8 mouse cellular contexts compared by ENCODE assay signal in genomic region chr5:134552110-134552972, GRCm38 (mm10). TPM values are rescaled to one million over a fixed set of nuclear protein-coding genes. Genes with fewer than 3 reads are reported as not detected.
DNase-seq lines count a peak whose midpoint lies in the region; ATAC-seq and TF ChIP-seq lines count a peak whose summit lies in the region.

Clip2 (minus strand) TSS chr5:134552434.

- dilution Hi-C loops in CH12.LX (cut with MboI; ENCODE audit: extremely low pct_ligation_motif_present, extremely low pct_unique_long_range_greater_than_20kb, low sequenced_read_pairs), result no loop called here

- H3K4me2 ChIP-seq in CH12.LX (ENCODE audit: insufficient read depth, low read depth, poor library complexity, severe bottlenecking), result peak within 1 kb of the TSS; percentile 80
- peak within 1 kb of the TSS; percentile 89 for H3K4me2 ChIP-seq in forebrain, embryonic 13.5 days
- H3K4me2 ChIP-seq in liver, postnatal 0 days (ENCODE audit: low read depth, low read length), result peak within 1 kb of the TSS; percentile 95
- peak within 1 kb of the TSS; percentile 72 for H3K4me2 ChIP-seq in neural tube, embryonic 14.5 days (ENCODE audit: low read depth, low read length)

- intact Hi-C loops in heart, postnatal 10 days (cut with DNase I), result no loop called here

- H3K9me3 ChIP-seq in CH12.LX (replicated peaks; ENCODE audit: low read length), result no peaks in the 10 kb centered on the region
- no peaks in the 10 kb centered on the region for H3K9me3 ChIP-seq in forebrain, embryonic 13.5 days (replicated peaks)
- no peaks in the 10 kb centered on the region for H3K9me3 ChIP-seq in liver, postnatal 0 days (ENCODE audit: low read length)
- no peaks in the 10 kb centered on the region for H3K9me3 ChIP-seq in neural tube, embryonic 14.5 days (ENCODE audit: control insufficient read depth, low read length)

- peaks cover 6 to 38% of the 10 kb centered on the region in 2 experiments for H3K4me1 ChIP-seq in CH12.LX (ENCODE audit: control insufficient read depth in 1 of 2, insufficient read depth in 2 of 2)
- H3K4me1 ChIP-seq in forebrain, embryonic 13.5 days, result peaks cover 62% of the 10 kb centered on the region
- H3K4me1 ChIP-seq in liver, postnatal 0 days (ENCODE audit: insufficient read depth), result peaks cover 24% of the 10 kb centered on the region
- H3K4me1 ChIP-seq in neural tube, embryonic 14.5 days (ENCODE audit: control insufficient read depth, insufficient read depth, low read length), result peaks cover 33% of the 10 kb centered on the region

- peak within 1 kb of the TSS; percentile 70 to 90 (median 79) for H3K4me3 ChIP-seq in CH12.LX (replicated peaks in 1 of 3; ENCODE audit: low read depth in 2 of 3, low read length in 2 of 3, poor library complexity in 1 of 3)
- peak within 1 kb of the TSS; percentile 92 for H3K4me3 ChIP-seq in forebrain, embryonic 13.5 days
- peak within 1 kb of the TSS; percentile 69 for H3K4me3 ChIP-seq in liver, postnatal 0 days (ENCODE audit: low read depth, low read length)
- peak within 1 kb of the TSS; percentile 89 for H3K4me3 ChIP-seq in neural tube, embryonic 14.5 days (ENCODE audit: low read depth, low read length)

- peak; percentile 45; the same call in 1 of the 2 replicates for TF ChIP-seq POLR2A in CH12.LX (IDR thresholded peaks at IDR 0.05; ENCODE audit: low read depth, low read length)

- WGBS in forebrain, embryonic 13.5 days, result 1% methylated on average over 61 of the region's 61 CpGs
- 3% methylated on average over 59 of the region's 61 CpGs for WGBS in large intestine, adult 2 months
- WGBS in liver, postnatal 0 days (ENCODE audit: insufficient replicate concordance), result 2% methylated on average over 57 of the region's 61 CpGs
- under 1% methylated on average over 49 of the region's 61 CpGs for WGBS in neural tube, embryonic 14.5 days

- H3K79me2 ChIP-seq in CH12.LX (replicated peaks; ENCODE audit: control insufficient read depth, extremely low read depth, insufficient read depth, poor library complexity, severe bottlenecking), result no peaks in the 10 kb centered on the region

- H3K9ac ChIP-seq in CH12.LX (ENCODE audit: insufficient read depth, low read depth), result peak within 1 kb of the TSS; percentile 54
- H3K9ac ChIP-seq in forebrain, embryonic 13.5 days, result peak within 1 kb of the TSS; percentile 94
- H3K9ac ChIP-seq in liver, postnatal 0 days (replicated peaks), result peak within 1 kb of the TSS; percentile 73
- peak within 1 kb of the TSS; percentile 97 for H3K9ac ChIP-seq in neural tube, embryonic 14.5 days (replicated peaks; ENCODE audit: low read depth, low read length)

- in situ Hi-C loops in CH12.LX (cut with MboI; ENCODE audit: low pct_ligation_motif_present, low pct_unique_long_range_greater_than_20kb, low sequenced_read_pairs), result loop anchor here (5.0 kb wide), 1 partner anchor 45 kb away; no protein-coding TSS in a partner anchor

- 0 out of 4 replicates have a peak, but pooled peaks of 1 of the 2 experiments have one; percentile 27 for TF ChIP-seq CTCF in CH12.LX (conservative IDR thresholded peaks at IDR 0.05 in 1 of 2, IDR thresholded peaks at IDR 0.05 in 1 of 2; ENCODE audit: low read depth in 2 of 2, low read length in 2 of 2)
- peak; percentile 21; the same call in 1 of the 2 replicates for TF ChIP-seq CTCF in liver, postnatal 0 days (IDR thresholded peaks at IDR 0.05; ENCODE audit: low read depth)

- H3K36me3 ChIP-seq in CH12.LX (replicated peaks in 1 of 2; ENCODE audit: control insufficient read depth in 1 of 2, insufficient read depth in 1 of 2, low read length in 1 of 2), result peaks cover 0 to 4% of the 10 kb centered on the region in 2 experiments
- no peaks in the 10 kb centered on the region for H3K36me3 ChIP-seq in forebrain, embryonic 13.5 days (ENCODE audit: poor library complexity, severe bottlenecking)
- no peaks in the 10 kb centered on the region for H3K36me3 ChIP-seq in liver, postnatal 0 days (replicated peaks; ENCODE audit: insufficient read depth, low read length)
- no peaks in the 10 kb centered on the region for H3K36me3 ChIP-seq in neural tube, embryonic 14.5 days (ENCODE audit: control insufficient read depth, insufficient read depth, low read length)

- ATAC-seq in cerebellum, adult (ENCODE audit: insufficient number of reproducible peaks, low FRiP score, low TSS enrichment), result peak; percentile 88
- peak; percentile 93 for ATAC-seq in forebrain, embryonic 13.5 days
- ATAC-seq in liver, postnatal 0 days, result peak; percentile 95
- ATAC-seq in neural tube, embryonic 14.5 days (ENCODE audit: low read depth), result peak; percentile 94

- H3K27ac ChIP-seq in CH12.LX (ENCODE audit: insufficient read depth, low read depth), result peak within 1 kb of the TSS; percentile 34
- peak within 1 kb of the TSS; percentile 99 for H3K27ac ChIP-seq in forebrain, embryonic 13.5 days
- peak within 1 kb of the TSS; percentile 71 for H3K27ac ChIP-seq in liver, postnatal 0 days (ENCODE audit: low read depth)
- H3K27ac ChIP-seq in neural tube, embryonic 14.5 days (ENCODE audit: low read depth, low read length), result peak within 1 kb of the TSS; percentile 99

- TF ChIP-seq RAD21 in CH12.LX (IDR thresholded peaks at IDR 0.05; ENCODE audit: low read depth, low read length), result no peak

- no peaks in the 10 kb centered on the region for H3K27me3 ChIP-seq in CH12.LX (replicated peaks)
- no peaks in the 10 kb centered on the region for H3K27me3 ChIP-seq in forebrain, embryonic 13.5 days
- no peaks in the 10 kb centered on the region for H3K27me3 ChIP-seq in liver, postnatal 0 days (ENCODE audit: insufficient read depth, low read length)
- H3K27me3 ChIP-seq in neural tube, embryonic 14.5 days (ENCODE audit: control insufficient read depth, insufficient read depth, low read length), result no peaks in the 10 kb centered on the region

- DNase-seq in CH12.LX (ENCODE audit: extremely low read depth), result peak; percentile 82
- DNase-seq in heart, postnatal 10 days, result peak; percentile 99
- no peak for DNase-seq in large intestine, adult 2 months (ENCODE audit: low read depth, low spot score)
- DNase-seq in liver, postnatal 0 days, result peak; percentile 94
- peak; percentile 99 for DNase-seq in testis, postnatal 10 days (ENCODE audit: low spot score)

- TF ChIP-seq EP300 in CH12.LX (IDR thresholded peaks at IDR 0.05; ENCODE audit: low read length), result no peak
- TF ChIP-seq EP300 in liver, postnatal 0 days (IDR thresholded peaks at IDR 0.05; ENCODE audit: low read depth), result no peak

TF ChIP-seq in CH12.LX, 34 proteins besides CTCF, POLR2A, EP300 and RAD21 (continues in another document):
- TF ChIP-seq MEF2A (IDR thresholded peaks at IDR 0.05; ENCODE audit: borderline replicate concordance, low read depth, low read length) (peak; percentile 7; the same call in 1 of the 2 replicates), JUN (IDR thresholded peaks at IDR 0.05; ENCODE audit: insufficient read depth, low read depth, low read length) (no peak), NELFE (IDR thresholded peaks at IDR 0.05; ENCODE audit: low read depth, low read length) (peak; percentile 41; the same call in 1 of the 2 replicates), NRF1 (IDR thresholded peaks at IDR 0.05; ENCODE audit: low read depth, low read length) (0 out of 2 replicates have a peak, but pooled peaks have one; percentile 20), MAZ (IDR thresholded peaks at IDR 0.05; ENCODE audit: low read depth, low read length) (peak; percentile 62; the same call in 1 of the 2 replicates), POLR2AphosphoS2 (IDR thresholded peaks at IDR 0.05; ENCODE audit: low read depth, low read length) (no peak), PAX5 (IDR thresholded peaks at IDR 0.05; ENCODE audit: low read length) (no peak), ETS1 (conservative IDR thresholded peaks at IDR 0.05; ENCODE audit: low read depth, low read length) (0 out of 2 replicates have a peak, but pooled peaks have one; percentile 19), TCF12 (IDR thresholded peaks at IDR 0.05; ENCODE audit: low read depth, low read length) (peak; percentile 53; the same call in 1 of the 2 replicates), CHD1 (IDR thresholded peaks at IDR 0.05; ENCODE audit: low read depth, low read length) (0 out of 2 replicates have a peak, but pooled peaks have one; percentile 61), ZC3H11A (IDR thresholded peaks at IDR 0.05; ENCODE audit: low read depth, low read length) (no peak), ZNF384 (IDR thresholded peaks at IDR 0.05; ENCODE audit: low read depth, low read length) (no peak), MAFK (IDR thresholded peaks at IDR 0.05; ENCODE audit: insufficient replicate concordance, low read length) (no peak), RCOR1 (conservative IDR thresholded peaks at IDR 0.05; ENCODE audit: low read depth, low read length) (no peak), CHD2 (IDR thresholded peaks at IDR 0.05; ENCODE audit: low read length) (no peak), KAT2A (IDR thresholded peaks at IDR 0.05; ENCODE audit: insufficient replicate concordance, low read length) (no peak), E2F4 (IDR thresholded peaks at IDR 0.05; ENCODE audit: insufficient replicate concordance, low read depth, low read length) (no peak), IRF4 (IDR thresholded peaks at IDR 0.05; ENCODE audit: low read depth, low read length) (0 out of 2 replicates have a peak, but pooled peaks have one; percentile 8), SIN3A (IDR thresholded peaks at IDR 0.05; ENCODE audit: low read length) (no peak; the same call in 1 of the 2 replicates), UBTF (IDR thresholded peaks at IDR 0.05; ENCODE audit: low read depth, low read length) (peak; percentile 99), TBP (conservative IDR thresholded peaks at IDR 0.05; ENCODE audit: low read depth, low read length) (no peak), USF1 (IDR thresholded peaks at IDR 0.05; ENCODE audit: low read depth, low read length) (no peak), ZKSCAN1 (IDR thresholded peaks at IDR 0.05; ENCODE audit: borderline replicate concordance, low read depth, low read length) (no peak), ZMIZ1 (IDR thresholded peaks at IDR 0.05; ENCODE audit: low read depth, low read length) (no peak), ELF1 (IDR thresholded peaks at IDR 0.05; ENCODE audit: low read depth, low read length) (no peak), HCFC1 (IDR thresholded peaks at IDR 0.05; ENCODE audit: low read depth, low read length) (peak; percentile 39; the same call in 1 of the 2 replicates), USF2 (conservative IDR thresholded peaks at IDR 0.05; ENCODE audit: low read depth, low read length) (no peak)

RNA-seq across cellular contexts. Expression of gene Clip2, which starts in this region (rescaled TPM):
- 6.5 and 8.7 TPM in 2 replicates for total RNA-seq in CH12.LX (2012; rRNA removed)
- 4.7 and 5.4 TPM in 2 replicates for total RNA-seq in CH12.LX (2014; rRNA removed)
- polyA plus RNA-seq in CH12.LX (2012; ENCODE audit: insufficient read length, low read depth), result 15.7 and 16.7 TPM in 2 replicates
- polyA plus RNA-seq in forebrain, embryonic 13.5 days (2015; fragmentation: Nextera tagmentation; extraction: Ambion mirVana), result 9.4 and 11.4 TPM in 2 replicates
- 10 to 100 TPM; 14.6 to 16.0 TPM for total RNA-seq in heart, postnatal 10 days (2021)
- polyA plus RNA-seq in large intestine, adult 2 months (2012; rRNA removed), result 34.0 and 42.1 TPM in 2 replicates
- 0.21 and 0.29 TPM in 2 replicates for polyA plus RNA-seq in liver, postnatal 0 days (2015; fragmentation: Nextera tagmentation; extraction: Ambion mirVana)
- 15.4 and 17.1 TPM in 2 replicates for polyA plus RNA-seq in neural tube, embryonic 14.5 days (2014; fragmentation: Nextera tagmentation; extraction: Ambion mirVana)

Comparison
In these comparisons a context has a peak if more than half of its experiments do, and no peak if none do; other contexts are left out.
1. Peak in DNase-seq, ATAC-seq, H3K4me3 ChIP-seq, H3K27ac ChIP-seq, H3K9ac ChIP-seq and H3K4me2 ChIP-seq in liver, postnatal 0 days; RNA of the gene not detected or under 1 TPM.
2. H3K27ac ChIP-seq: peak in every context shown above with its lines; median percentile 99 in forebrain, embryonic 13.5 days; 99 in neural tube, embryonic 14.5 days; 71 in liver, postnatal 0 days; 34 in CH12.LX.